Comparison of ENCODE assay signal across 8 mouse cellular contexts in genomic region chr10:4346489-4347135, GRCm38 (mm10). TPM values are rescaled to one million over a fixed set of nuclear protein-coding genes. Genes with fewer than 3 reads are reported as not detected.
DNase-seq lines count a peak whose midpoint lies in the region; ATAC-seq and TF ChIP-seq lines count a peak whose summit lies in the region.

No protein-coding gene starts in this region.

- no peaks in the 10 kb centered on the region for H3K4me1 ChIP-seq in MEL (ENCODE audit: control insufficient read depth in 1 of 2, insufficient read depth in 2 of 2, low read length in 2 of 2)
- no peaks in the 10 kb centered on the region for H3K4me1 ChIP-seq in forebrain, postnatal 0 days (ENCODE audit: insufficient read depth)
- H3K4me1 ChIP-seq in lung, adult 2 months (ENCODE audit: control insufficient read depth, insufficient read depth, low read length) = peaks cover 3% of the 10 kb centered on the region; the same call in 1 of the 2 replicates
- H3K4me1 ChIP-seq in olfactory bulb, adult 2 months (ENCODE audit: control insufficient read depth, insufficient read depth, low read length) = peaks cover 9% of the 10 kb centered on the region

- peak overlapping the region; percentile 72 for H3K9ac ChIP-seq in MEL (ENCODE audit: control insufficient read depth, low read depth, low read length, poor library complexity, severe bottlenecking)
- H3K9ac ChIP-seq in forebrain, postnatal 0 days = no peak overlapping the region

- H3K9me3 ChIP-seq in MEL (replicated peaks; ENCODE audit: insufficient read depth, low read length) = no peaks in the 10 kb centered on the region
- no peaks in the 10 kb centered on the region for H3K9me3 ChIP-seq in forebrain, postnatal 0 days (ENCODE audit: low read length)

- no peaks in the 10 kb centered on the region for H3K27me3 ChIP-seq in MEL (ENCODE audit: control insufficient read depth in 1 of 2, insufficient read depth in 2 of 2, low read length in 2 of 2)
- H3K27me3 ChIP-seq in forebrain, postnatal 0 days (ENCODE audit: insufficient read depth, low read length) = no peaks in the 10 kb centered on the region

- peak overlapping the region; percentile 47 for H3K4me2 ChIP-seq in forebrain, postnatal 0 days (ENCODE audit: low read depth)

- peak; percentile 65 to 98 (median 93); a peak in 5 of 6 replicates for TF ChIP-seq CTCF in MEL (IDR thresholded peaks at IDR 0.05 in 2 of 3, conservative IDR thresholded peaks at IDR 0.05 in 1 of 3; ENCODE audit: control insufficient read depth in 1 of 3, insufficient read depth in 1 of 3, low read depth in 2 of 3, low read length in 3 of 3, poor library complexity in 1 of 3, severe bottlenecking in 1 of 3)
- peak; percentile 83 for TF ChIP-seq CTCF in forebrain, postnatal 0 days (IDR thresholded peaks at IDR 0.05; ENCODE audit: low read depth)
- peak; percentile 97 for TF ChIP-seq CTCF in layer of hippocampus, adult 2 months (conservative IDR thresholded peaks at IDR 0.05)
- TF ChIP-seq CTCF in lung, adult 2 months (IDR thresholded peaks at IDR 0.05; ENCODE audit: insufficient read depth, low read length) = peak; percentile 78
- peak; percentile 81 for TF ChIP-seq CTCF in olfactory bulb, adult 2 months (IDR thresholded peaks at IDR 0.05; ENCODE audit: insufficient read depth, low read depth, low read length)

- peak; percentile 71 for TF ChIP-seq RAD21 in MEL (IDR thresholded peaks at IDR 0.05; ENCODE audit: low read depth, low read length)

- no peaks in the 10 kb centered on the region for H3K79me2 ChIP-seq in MEL (ENCODE audit: control insufficient read depth, insufficient read depth, low read length, poor library complexity)

- TF ChIP-seq POLR2A in MEL (IDR thresholded peaks at IDR 0.05; ENCODE audit: control insufficient read depth in 1 of 2, insufficient read depth in 1 of 2, low read depth in 1 of 2, low read length in 2 of 2, poor library complexity in 1 of 2) = no peak; a peak in 1 of 4 replicates
- no peak for TF ChIP-seq POLR2A in lung, adult 2 months (IDR thresholded peaks at IDR 0.05; ENCODE audit: borderline replicate concordance, extremely low read depth, low read depth, low read length)
- TF ChIP-seq POLR2A in olfactory bulb, adult 2 months (IDR thresholded peaks at IDR 0.05; ENCODE audit: insufficient read depth, low read depth, low read length) = no peak

- ATAC-seq in forebrain, postnatal 0 days = peak; percentile 93

- peak overlapping the region; percentile 43 to 52; a peak in 3 of 4 replicates for H3K4me3 ChIP-seq in MEL (ENCODE audit: control insufficient read depth in 1 of 2, insufficient read depth in 1 of 2, low read depth in 2 of 2, low read length in 2 of 2)
- peak overlapping the region; percentile 14; the same call in 1 of the 2 replicates for H3K4me3 ChIP-seq in forebrain, postnatal 0 days (ENCODE audit: low read depth, low read length)
- peak overlapping the region; percentile 48 for H3K4me3 ChIP-seq in layer of hippocampus, adult 2 months
- H3K4me3 ChIP-seq in lung, adult 2 months (replicated peaks; ENCODE audit: extremely low read depth, low read depth, low read length) = no peak overlapping the region
- peak overlapping the region; percentile 35 for H3K4me3 ChIP-seq in olfactory bulb, adult 2 months (ENCODE audit: insufficient read depth, low read depth, low read length)

- peak; percentile 92 for DNase-seq in MEL (ENCODE audit: low read depth, low spot score)
- peak; percentile 88 to 94 for DNase-seq in cerebellum, adult 18-20 months
- DNase-seq in forebrain, postnatal 0 days = peak; percentile 82
- peak; percentile 95 for DNase-seq in heart, postnatal 4 days
- DNase-seq in layer of hippocampus, adult 2 months (ENCODE audit: low spot score in 2 of 2) = peak; percentile 79 to 89
- DNase-seq in lung, adult 2 months = peak; percentile 86
- peak; percentile 74 to 75 for DNase-seq in thymus, adult 18-20 months

- WGBS in forebrain, postnatal 0 days = 11% methylated on average over 24 of the region's 28 CpGs
- WGBS in lung, adult 2 months = 10% methylated on average over 28 of the region's 28 CpGs
- 8% methylated on average over 28 of the region's 28 CpGs for WGBS in olfactory bulb, adult 2 months

- no peak for TF ChIP-seq EP300 in MEL (IDR thresholded peaks at IDR 0.05; ENCODE audit: low read depth in 1 of 2, low read length in 2 of 2)

- peaks cover 0 to 3% of the 10 kb centered on the region in 2 experiments; a peak in 1 of 4 replicates for H3K36me3 ChIP-seq in MEL (ENCODE audit: control insufficient read depth in 1 of 2, insufficient read depth in 2 of 2, low read length in 2 of 2)
- H3K36me3 ChIP-seq in forebrain, postnatal 0 days (ENCODE audit: insufficient read depth) = no peaks in the 10 kb centered on the region

- no peak overlapping the region for H3K27ac ChIP-seq in MEL (ENCODE audit: control insufficient read depth, low read depth, low read length)
- H3K27ac ChIP-seq in forebrain, postnatal 0 days (ENCODE audit: low read depth, low read length) = no peak overlapping the region
- no peak overlapping the region for H3K27ac ChIP-seq in layer of hippocampus, adult 2 months
- H3K27ac ChIP-seq in olfactory bulb, adult 2 months (ENCODE audit: insufficient read depth, low read depth, low read length) = no peak overlapping the region

TF ChIP-seq in MEL, 35 proteins besides CTCF, POLR2A, EP300 and RAD21:
- no peak for TF ChIP-seq GATA1 (IDR thresholded peaks at IDR 0.05; ENCODE audit: low read depth, low read length)
- TF ChIP-seq TBP (IDR thresholded peaks at IDR 0.05; ENCODE audit: low read depth, low read length) = peak; percentile 38; the same call in 1 of the 2 replicates
- TF ChIP-seq ETS1 (IDR thresholded peaks at IDR 0.05; ENCODE audit: low read depth, low read length) = no peak
- peak; percentile 59; the same call in 1 of the 2 replicates for TF ChIP-seq UBTF (IDR thresholded peaks at IDR 0.05; ENCODE audit: borderline replicate concordance, insufficient read depth, low read depth, low read length)
- no peak for TF ChIP-seq MYB (IDR thresholded peaks at IDR 0.05; ENCODE audit: low read depth, low read length)
- TF ChIP-seq POLR2AphosphoS2 (IDR thresholded peaks at IDR 0.05; ENCODE audit: low read length) = no peak
- TF ChIP-seq SMC3 (IDR thresholded peaks at IDR 0.05; ENCODE audit: low read depth, low read length) = peak; percentile 85
- peak; percentile 51 for TF ChIP-seq ZC3H11A (IDR thresholded peaks at IDR 0.05; ENCODE audit: low read depth, low read length)

RNA-seq across cellular contexts. Expression of gene Zbtb2, which starts 41.3 kb away (rescaled TPM):
- 8.6 and 10.0 TPM in 2 replicates for total RNA-seq in MEL (2012; rRNA removed)
- polyA plus RNA-seq in MEL (2012; ENCODE audit: insufficient read depth in 1 of 2, insufficient read length in 2 of 2, low read depth in 1 of 2, low replicate concordance in 2 of 2, missing spikeins in 1 of 2) = 10 to 100 TPM in 1 of 2 experiments, not detected in 1; 12.7 TPM
- 20.0 and 24.2 TPM in 2 replicates for total RNA-seq in forebrain, postnatal 0 days (2014; rRNA removed)
- 15.2 and 15.7 TPM in 2 replicates for polyA plus RNA-seq in forebrain, postnatal 0 days (2015; fragmentation: Nextera tagmentation; extraction: Ambion mirVana)
- 10 to 100 TPM; 10.6 to 10.9 TPM for total RNA-seq in heart, postnatal 4 days (2021)
- total RNA-seq in layer of hippocampus, adult 2 months (2021) = 10 to 100 TPM; 11.8 to 13.2 TPM
- 8.8 and 9.9 TPM in 2 replicates for polyA plus RNA-seq in lung, adult 2 months (2012; rRNA removed)
- polyA plus RNA-seq in olfactory bulb, adult 2 months (2012; ENCODE audit: insufficient read depth, insufficient read length, low replicate concordance, missing spikeins) = not detected in 2 replicates
